Mouse (Mus musculus) hindbrain, postnatal 0 days (tissue): ENCODE measurements at regions not wholly inside any gene's neighbourhood (a gene's known extent, or its start where the extent isn't known, plus 50 kb on each side); places are given as distances from the start of the nearest gene placed in this dataset.

ENCODE experiments used
- ATAC-seq: fragments of 200-750 bp; cut with Nextera tagmentation; 2 replicates; pipeline ENCODE4 v1.8.0; 2017; ENCODE audit warnings: mild to moderate bottlenecking, moderate TSS enrichment, moderate library complexity
- DNase-seq: peaks from one replicate; pipeline ENCODE4 v3.0.0-alpha.2; 2015; ENCODE audit warnings: low spot score
- H3K27ac ChIP-seq: fragments of 300-500 bp; sonication (generic); 2 replicates; pipeline ENCODE4 v1.5.1; 2014; ENCODE audit warnings: mild to moderate bottlenecking
- H3K27me3 ChIP-seq: fragments of 300-500 bp; sonication (generic); 2 replicates; pipeline ENCODE4 v1.6.1; 2014; ENCODE audit warnings: low read length, mixed read lengths; ENCODE audit not compliant: insufficient read depth
- H3K36me3 ChIP-seq: fragments of 300-500 bp; sonication (generic); 2 replicates; pipeline ENCODE4 v1.6.1; 2014; ENCODE audit warnings: low read length, mixed read lengths; ENCODE audit not compliant: insufficient read depth
- H3K4me1 ChIP-seq: fragments of 300-500 bp; sonication (generic); 2 replicates; pipeline ENCODE4 v1.6.1; 2014; ENCODE audit warnings: antibody characterized with exemption, low read length, mixed read lengths; ENCODE audit not compliant: insufficient read depth
- H3K4me2 ChIP-seq: fragments of 300-500 bp; sonication (generic); 2 replicates; pipeline ENCODE4 v1.6.1; 2014; ENCODE audit warnings: low read depth, mild to moderate bottlenecking, low read length, moderate library complexity, mixed read lengths
- H3K4me3 ChIP-seq: fragments of 300-500 bp; sonication (generic); 2 replicates; pipeline ENCODE4 v1.5.1; 2014; ENCODE audit warnings: low read length
- H3K9ac ChIP-seq: fragments of 300-500 bp; sonication (generic); replicated peaks from 2 replicates; pipeline ENCODE4 v1.6.1; 2014; ENCODE audit warnings: mild to moderate bottlenecking, low read length, moderate library complexity, mixed read lengths
- H3K9me3 ChIP-seq: fragments of 300-500 bp; sonication (generic); 2 replicates; pipeline ENCODE4 v1.6.1; 2016; ENCODE audit warnings: low read length, mixed read lengths
- CTCF ChIP-seq: IDR thresholded peaks from 2 replicates; pipeline ENCODE4 v1.5.1; 2016; ENCODE audit warnings: antibody characterized with exemption, control low read depth, low read depth
- WGBS: fragments of 180-500 bp; shearing (Covaris S2); extraction: QIAGEN DNeasy Blood & Tissue Kit; methylation state at CpG from one replicate; pipeline ENCODE4 v1.1.7; 2014; 5-methylcytosine and 5-hydroxymethylcytosine counted together

DNA sequence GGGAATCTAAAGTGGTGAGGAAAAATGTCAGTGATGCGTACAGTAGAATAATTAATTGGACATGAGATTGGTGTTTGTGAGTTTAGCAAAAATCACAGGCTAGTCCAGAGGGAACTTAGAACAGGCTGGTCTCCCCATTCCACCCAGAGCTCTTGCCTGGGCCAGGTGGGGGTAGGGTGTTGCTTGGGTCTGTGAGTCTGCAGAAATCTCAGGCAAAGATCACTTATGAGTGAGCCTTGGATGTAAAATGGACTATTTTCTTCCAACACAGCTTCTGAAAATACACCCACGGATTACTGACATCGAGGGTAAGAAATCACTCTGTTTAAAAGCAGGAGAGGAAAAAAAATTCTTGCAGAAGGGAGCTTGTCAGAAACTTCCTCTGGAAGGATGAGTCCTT lies 159.1 kb downstream of the Diras2 start:
- ATAC-seq (no peak), DNase-seq (no peak)
- no peak for TF ChIP-seq CTCF
- no peak overlapping the region for H3K4me2 ChIP-seq
- no peaks in the 10 kb centered on the region for H3K4me1 ChIP-seq
- 83% methylated on average over 3 of the region's 3 CpGs for WGBS
- H3K4me3 ChIP-seq, result no peak overlapping the region
- H3K9me3 ChIP-seq, result no peaks in the 10 kb centered on the region
- H3K9ac ChIP-seq, result no peak overlapping the region
- no peaks in the 10 kb centered on the region for H3K36me3 ChIP-seq
- no peak overlapping the region for H3K27ac ChIP-seq
- H3K27me3 ChIP-seq, result no peaks in the 10 kb centered on the region

GRCm38 (mm10) chr13:52374781-52375180 lies 156.3 kb downstream of the Diras2 start:
- DNase-seq, result no peak
- no peak overlapping the region for H3K4me2 ChIP-seq
- no peak for TF ChIP-seq CTCF
- H3K4me1 ChIP-seq, result no peaks in the 10 kb centered on the region
- WGBS, result 65% methylated on average over 3 of the region's 3 CpGs
- H3K4me3 ChIP-seq, result no peak overlapping the region
- no peaks in the 10 kb centered on the region for H3K36me3 ChIP-seq
- no peak overlapping the region for H3K27ac ChIP-seq
- no peaks in the 10 kb centered on the region for H3K27me3 ChIP-seq
- H3K9me3 ChIP-seq, result peaks cover 9% of the 10 kb centered on the region; the same call in 1 of the 2 replicates
- no peak overlapping the region for H3K9ac ChIP-seq
- ATAC-seq, result no peak

- no peak for DNase-seq
- Histone ChIP-seq H3K36me3 (no peaks in the 10 kb centered on the region), H3K4me2 (no peak overlapping the region), H3K27ac (no peak overlapping the region), H3K4me3 (no peak overlapping the region), H3K9me3 (peaks cover 9% of the 10 kb centered on the region; the same call in 1 of the 2 replicates), H3K9ac (no peak overlapping the region), H3K27me3 (no peaks in the 10 kb centered on the region), H3K4me1 (no peaks in the 10 kb centered on the region)
- WGBS, result 44% methylated on average over 1 of the region's 1 CpGs
- no peak for TF ChIP-seq CTCF
- no peak for ATAC-seq
These were observed 152.8 kb downstream of the Diras2 start for GRCm38 (mm10) chr13:52378236-52378635.

GRCm38 (mm10) chr13:52389271-52389670 lies 141.8 kb downstream of the Diras2 start:
- H3K27ac ChIP-seq, result no peak overlapping the region
- 85% methylated on average over 5 of the region's 5 CpGs for WGBS

GRCm38 (mm10) chr13:52395786-52396185 lies 135.3 kb downstream of the Diras2 start:
- H3K27ac ChIP-seq, result no peak overlapping the region
- WGBS, result 92% methylated on average over 8 of the region's 8 CpGs
- no peaks in the 10 kb centered on the region for H3K4me1 ChIP-seq
- H3K4me2 ChIP-seq, result no peak overlapping the region
- no peak for TF ChIP-seq CTCF
- DNase-seq (no peak), ATAC-seq (no peak)
- no peak overlapping the region for H3K4me3 ChIP-seq
- H3K9me3 ChIP-seq, result no peaks in the 10 kb centered on the region
- H3K36me3 ChIP-seq, result no peaks in the 10 kb centered on the region
- no peaks in the 10 kb centered on the region for H3K27me3 ChIP-seq
- no peak overlapping the region for H3K9ac ChIP-seq

More at GRCm38 (mm10) chr13:52389271-52389670, 141.8 kb downstream of the Diras2 start:
- Histone ChIP-seq H3K9ac (no peak overlapping the region), H3K36me3 (no peaks in the 10 kb centered on the region), H3K4me1 (no peaks in the 10 kb centered on the region), H3K9me3 (0 out of 2 replicates have a peak, but pooled peaks cover 8% of the 10 kb centered on the region), H3K27me3 (no peaks in the 10 kb centered on the region), H3K4me3 (no peak overlapping the region), H3K4me2 (no peak overlapping the region)
- ATAC-seq, result no peak
- DNase-seq, result no peak
- no peak for TF ChIP-seq CTCF

- Histone ChIP-seq H3K9ac (no peak overlapping the region), H3K27me3 (no peaks in the 10 kb centered on the region), H3K36me3 (no peaks in the 10 kb centered on the region), H3K4me1 (no peaks in the 10 kb centered on the region), H3K4me3 (no peak overlapping the region), H3K9me3 (no peaks in the 10 kb centered on the region), H3K4me2 (no peak overlapping the region), H3K27ac (no peak overlapping the region)
- no peak for TF ChIP-seq CTCF
- WGBS, result 57% methylated on average over 6 of the region's 6 CpGs
- ATAC-seq, result no peak
- DNase-seq, result peak; percentile 18
These were observed 132.7 kb downstream of the Diras2 start for GRCm38 (mm10) chr13:52398344-52398743.

DNA sequence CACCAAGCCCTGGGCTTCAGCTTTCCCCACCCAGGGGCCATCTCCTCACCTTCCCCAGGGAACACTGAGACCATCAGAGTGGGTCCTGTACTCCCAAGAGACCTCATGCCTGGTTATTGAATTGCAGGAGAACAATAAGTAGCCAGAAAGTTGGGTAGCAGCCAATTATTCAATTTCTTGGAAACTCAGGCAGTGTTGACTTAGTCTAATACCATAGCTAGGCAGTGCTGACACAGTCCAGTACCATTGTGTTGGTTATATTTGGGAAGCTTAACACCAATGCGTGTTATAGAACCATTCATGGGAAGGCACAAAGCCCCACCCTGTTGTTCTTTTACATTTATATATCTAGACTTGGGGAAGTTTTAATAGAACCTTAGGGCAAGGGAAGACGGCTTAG lies 131.9 kb downstream of the Diras2 start:
- H3K9ac ChIP-seq, result no peak overlapping the region
- H3K9me3 ChIP-seq, result no peaks in the 10 kb centered on the region
- H3K4me1 ChIP-seq, result no peaks in the 10 kb centered on the region
- DNase-seq, result no peak
- H3K27me3 ChIP-seq, result no peaks in the 10 kb centered on the region
- no peak for TF ChIP-seq CTCF
- WGBS, result 81% methylated on average over 2 of the region's 2 CpGs
- no peak overlapping the region for H3K4me2 ChIP-seq
- no peak overlapping the region for H3K4me3 ChIP-seq
- no peaks in the 10 kb centered on the region for H3K36me3 ChIP-seq
- no peak for ATAC-seq
- H3K27ac ChIP-seq, result no peak overlapping the region
